ENCODE assay signal across 10 mouse cellular contexts in genomic region chr7:125748186-125748585, GRCm38 (mm10). TPM values are rescaled to one million over a fixed set of nuclear protein-coding genes. Genes with fewer than 3 reads are reported as not detected.
DNase-seq lines count a peak whose midpoint lies in the region; ATAC-seq lines count a peak whose summit lies in the region.
"Had no signal": no experiment of that assay in that cellular context is flagged by ENCODE, and none has a peak within 500 bp of the region (broad histone marks: within the 10 kb centered on the region; RNA-seq: fewer than 3 reads in every experiment).

No protein-coding gene starts in this region.

- no peaks in the 10 kb centered on the region for H3K36me3 ChIP-seq in forebrain, embryonic 14.5 days (ENCODE audit: control insufficient read depth, insufficient read depth, low read length)
- no peaks in the 10 kb centered on the region; the same call in 1 of the 2 replicates for H3K36me3 ChIP-seq in forebrain, embryonic 10.5 days (replicated peaks)
- no peaks in the 10 kb centered on the region for H3K36me3 ChIP-seq in midbrain, embryonic 14.5 days (ENCODE audit: control insufficient read depth, insufficient read depth, low read length)
- no peaks in the 10 kb centered on the region for H3K36me3 ChIP-seq in midbrain, embryonic 15.5 days (replicated peaks)
- 0 out of 2 replicates have a peak, but pooled peaks cover 1% of the 10 kb centered on the region for H3K36me3 ChIP-seq in embryonic facial prominence, embryonic 14.5 days (ENCODE audit: control insufficient read depth, insufficient read depth, low read length)
- H3K36me3 ChIP-seq: forebrain, embryonic 12.5 days had no signal

- no peak overlapping the region for H3K27ac ChIP-seq in forebrain, embryonic 14.5 days (ENCODE audit: low read depth, low read length)
- H3K27ac ChIP-seq in forebrain, embryonic 10.5 days = no peak overlapping the region
- no peak overlapping the region for H3K27ac ChIP-seq in midbrain, embryonic 14.5 days (replicated peaks; ENCODE audit: low read depth, low read length)
- no peak overlapping the region for H3K27ac ChIP-seq in midbrain, embryonic 15.5 days
- no peak overlapping the region for H3K27ac ChIP-seq in embryonic facial prominence, embryonic 14.5 days (replicated peaks; ENCODE audit: low read depth, low read length)
- H3K27ac ChIP-seq: forebrain, embryonic 12.5 days had no signal

- no peaks in the 10 kb centered on the region for H3K27me3 ChIP-seq in forebrain, embryonic 14.5 days (replicated peaks; ENCODE audit: control insufficient read depth, insufficient read depth, low read length)
- H3K27me3 ChIP-seq in forebrain, embryonic 10.5 days (ENCODE audit: poor library complexity, severe bottlenecking) = no peaks in the 10 kb centered on the region
- H3K27me3 ChIP-seq in midbrain, embryonic 14.5 days (ENCODE audit: control insufficient read depth, insufficient read depth, low read length) = no peaks in the 10 kb centered on the region
- H3K27me3 ChIP-seq in midbrain, embryonic 15.5 days (replicated peaks) = no peaks in the 10 kb centered on the region
- no peaks in the 10 kb centered on the region for H3K27me3 ChIP-seq in embryonic facial prominence, embryonic 14.5 days (replicated peaks; ENCODE audit: control insufficient read depth, insufficient read depth, low read length)
- H3K27me3 ChIP-seq: forebrain, embryonic 12.5 days had no signal

- DNase-seq in forebrain, embryonic 14.5 days (ENCODE audit: low spot score) = peak; percentile 76
- DNase-seq in forebrain, embryonic 10.5 days (ENCODE audit: extremely low spot score, low spot score) = no peak
- DNase-seq in midbrain, embryonic 14.5 days = peak; percentile 82
- peak; percentile 29 for DNase-seq in embryonic facial prominence, embryonic 14.5 days (ENCODE audit: low spot score)
- DNase-seq in T-cell, adult 2 months (ENCODE audit: low spot score) = no peak
- no peak for DNase-seq in spleen, postnatal 14 days (ENCODE audit: low spot score in 2 of 2)
- DNase-seq: kidney, adult 11 months had no signal

- no peaks in the 10 kb centered on the region for H3K9me3 ChIP-seq in forebrain, embryonic 14.5 days (replicated peaks; ENCODE audit: control insufficient read depth, low read length)
- no peaks in the 10 kb centered on the region for H3K9me3 ChIP-seq in forebrain, embryonic 10.5 days
- no peaks in the 10 kb centered on the region for H3K9me3 ChIP-seq in midbrain, embryonic 14.5 days (ENCODE audit: control insufficient read depth, low read length)
- no peaks in the 10 kb centered on the region for H3K9me3 ChIP-seq in midbrain, embryonic 15.5 days
- no peaks in the 10 kb centered on the region for H3K9me3 ChIP-seq in embryonic facial prominence, embryonic 14.5 days (ENCODE audit: control insufficient read depth, low read length)
- H3K9me3 ChIP-seq: forebrain, embryonic 12.5 days had no signal

- no peak overlapping the region for H3K4me2 ChIP-seq in forebrain, embryonic 14.5 days (ENCODE audit: low read length)
- H3K4me2 ChIP-seq in midbrain, embryonic 14.5 days (ENCODE audit: low read length) = no peak overlapping the region
- H3K4me2 ChIP-seq in midbrain, embryonic 15.5 days = no peak overlapping the region
- no peak overlapping the region for H3K4me2 ChIP-seq in embryonic facial prominence, embryonic 14.5 days (ENCODE audit: low read depth, low read length)
- H3K4me2 ChIP-seq: forebrain, embryonic 12.5 days had no signal

- no peak overlapping the region for H3K9ac ChIP-seq in forebrain, embryonic 14.5 days (ENCODE audit: low read length)
- H3K9ac ChIP-seq in midbrain, embryonic 14.5 days (replicated peaks; ENCODE audit: low read length) = no peak overlapping the region
- H3K9ac ChIP-seq in midbrain, embryonic 15.5 days = no peak overlapping the region
- no peak overlapping the region for H3K9ac ChIP-seq in embryonic facial prominence, embryonic 14.5 days (ENCODE audit: low read depth, low read length)
- H3K9ac ChIP-seq: forebrain, embryonic 12.5 days had no signal

- WGBS in forebrain, embryonic 14.5 days = 51% methylated on average over 3 of the region's 3 CpGs
- 53% methylated on average over 3 of the region's 3 CpGs for WGBS in forebrain, embryonic 10.5 days
- WGBS in midbrain, embryonic 14.5 days = 51% methylated on average over 3 of the region's 3 CpGs
- WGBS in midbrain, embryonic 15.5 days = 52% methylated on average over 3 of the region's 3 CpGs
- WGBS in embryonic facial prominence, embryonic 14.5 days = 54% methylated on average over 3 of the region's 3 CpGs

- no peaks in the 10 kb centered on the region for H3K4me1 ChIP-seq in forebrain, embryonic 14.5 days (ENCODE audit: control insufficient read depth, insufficient read depth, low read length)
- H3K4me1 ChIP-seq in forebrain, embryonic 10.5 days = peaks cover 5% of the 10 kb centered on the region; the same call in 1 of the 2 replicates
- H3K4me1 ChIP-seq in midbrain, embryonic 14.5 days (ENCODE audit: control insufficient read depth, insufficient read depth, low read length) = no peaks in the 10 kb centered on the region
- H3K4me1 ChIP-seq in midbrain, embryonic 15.5 days = no peaks in the 10 kb centered on the region
- H3K4me1 ChIP-seq in embryonic facial prominence, embryonic 14.5 days (ENCODE audit: control insufficient read depth, insufficient read depth, low read length) = no peaks in the 10 kb centered on the region
- H3K4me1 ChIP-seq: forebrain, embryonic 12.5 days had no signal

- H3K4me3 ChIP-seq in forebrain, embryonic 14.5 days (ENCODE audit: low read depth, low read length) = no peak overlapping the region
- no peak overlapping the region for H3K4me3 ChIP-seq in forebrain, embryonic 10.5 days
- no peak overlapping the region for H3K4me3 ChIP-seq in midbrain, embryonic 14.5 days (replicated peaks; ENCODE audit: low read depth, low read length)
- H3K4me3 ChIP-seq in midbrain, embryonic 15.5 days = no peak overlapping the region
- no peak overlapping the region for H3K4me3 ChIP-seq in embryonic facial prominence, embryonic 14.5 days (ENCODE audit: low read depth, low read length)
- H3K4me3 ChIP-seq: forebrain, embryonic 12.5 days had no signal

- no peak for ATAC-seq in forebrain, embryonic 14.5 days
- no peak for ATAC-seq in midbrain, embryonic 14.5 days (ENCODE audit: low FRiP score, low TSS enrichment)
- no peak for ATAC-seq in midbrain, embryonic 15.5 days (replicated peaks)
- no peak for ATAC-seq in embryonic facial prominence, embryonic 14.5 days (ENCODE audit: low read depth)
- ATAC-seq in monocyte, adult 5-6 weeks (replicated peaks; ENCODE audit: insufficient number of reproducible peaks, low FRiP score, low TSS enrichment, poor library complexity, severe bottlenecking) = no peak

RNA-seq across cellular contexts. Expression of gene D430042O09Rik, which starts 40.5 kb away (rescaled TPM):
- polyA plus RNA-seq in forebrain, embryonic 14.5 days (2014; fragmentation: Nextera tagmentation; extraction: Ambion mirVana) = 5.3 and 7.3 TPM in 2 replicates
- 8.9 and 9.4 TPM in 2 replicates for polyA plus RNA-seq in forebrain, embryonic 10.5 days (2016; fragmentation: Nextera tagmentation; extraction: Ambion mirVana)
- 8.6 and 8.7 TPM in 2 replicates for polyA plus RNA-seq in midbrain, embryonic 14.5 days (2014; fragmentation: Nextera tagmentation; extraction: Ambion mirVana)
- polyA plus RNA-seq in midbrain, embryonic 15.5 days (2015; fragmentation: Nextera tagmentation; extraction: Ambion mirVana) = 7.4 and 7.7 TPM in 2 replicates
- polyA plus RNA-seq in embryonic facial prominence, embryonic 14.5 days (2014; fragmentation: Nextera tagmentation; extraction: Ambion mirVana) = 9.0 and 9.6 TPM in 2 replicates
- total RNA-seq in monocyte, adult 5-6 weeks (2017) = 10.9 to 14.0 TPM (median 12.3 TPM) in 3 replicates

RNA-seq across cellular contexts. Expression of gene Gtf3c1, which starts 40.6 kb away (rescaled TPM):
- 33.5 and 41.0 TPM in 2 replicates for polyA plus RNA-seq in forebrain, embryonic 14.5 days (2014; fragmentation: Nextera tagmentation; extraction: Ambion mirVana)
- 43.5 and 46.6 TPM in 2 replicates for polyA plus RNA-seq in forebrain, embryonic 10.5 days (2016; fragmentation: Nextera tagmentation; extraction: Ambion mirVana)
- 29.6 and 47.1 TPM in 2 replicates for polyA plus RNA-seq in midbrain, embryonic 14.5 days (2014; fragmentation: Nextera tagmentation; extraction: Ambion mirVana)
- 34.8 and 35.7 TPM in 2 replicates for polyA plus RNA-seq in midbrain, embryonic 15.5 days (2015; fragmentation: Nextera tagmentation; extraction: Ambion mirVana)
- polyA plus RNA-seq in embryonic facial prominence, embryonic 14.5 days (2014; fragmentation: Nextera tagmentation; extraction: Ambion mirVana) = 26.0 and 29.8 TPM in 2 replicates
- 24.3 to 36.0 TPM (median 28.8 TPM) in 3 replicates for total RNA-seq in monocyte, adult 5-6 weeks (2017)

Comparison
In these comparisons a context has a peak if more than half of its experiments do, and no peak if none do; other contexts are left out.
1. DNase-seq: peak in forebrain, embryonic 14.5 days (single experiment), midbrain, embryonic 14.5 days (single experiment) and embryonic facial prominence, embryonic 14.5 days (single experiment); none in forebrain, embryonic 10.5 days (single experiment), T-cell, adult 2 months (single experiment) and spleen, postnatal 14 days (0 of 2).